Mouse (Mus musculus) common myeloid progenitor, adult 5-6 weeks (primary cell): ENCODE results near the gene Atraid. TPM values are rescaled to one million over a fixed set of nuclear protein-coding genes. Genes with fewer than 3 reads are reported as not detected.
"Not testable (repeated sequence)": the region's sequence is repeated elsewhere in the genome, so short reads cannot be mapped to it uniquely, and the experiment has no call there.

ENCODE experiments used
- ATAC-seq: replicated peaks from 2 replicates; pipeline ENCODE4 v1.8.0; 2016; ENCODE audit warnings: low read depth, mild to moderate bottlenecking, moderate TSS enrichment, inconsistent platforms; ENCODE audit not compliant: poor library complexity, severe bottlenecking
- total RNA-seq: library from RNA; stranded (forward); fragments of 200-1000, 187-1606 nt; gene quantifications from 2 replicates; pipeline ENCODE4 v1.2.3, GENCODE M21; 2017

The Atraid gene
- total RNA-seq, 1 experiment from 2014 or later, result 49.7 TPM

DNA sequence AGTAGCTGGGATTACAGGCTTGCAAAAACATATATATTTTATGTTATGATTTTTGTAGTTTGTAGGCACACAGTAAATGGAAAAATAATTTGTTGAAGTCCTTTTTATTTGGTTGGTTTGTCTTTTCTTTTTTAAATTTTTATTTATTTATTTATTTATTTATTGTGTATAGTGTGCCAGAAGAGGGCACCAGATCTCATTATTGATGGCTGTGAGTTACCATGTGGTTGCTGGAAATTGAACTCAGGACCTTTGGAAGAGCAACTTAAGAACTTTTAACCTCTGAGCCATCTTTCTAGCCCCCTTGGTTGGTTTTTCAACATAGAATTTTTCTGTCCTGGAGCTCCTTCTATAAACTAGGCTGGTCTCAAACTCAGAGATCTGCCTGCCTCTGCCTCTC, 2.3 kb downstream of the Atraid start:
- ATAC-seq, result no peak

- ATAC-seq, result not testable (repeated sequence)
These were observed 5.6 kb downstream of the Atraid start for GRCm38 (mm10) chr5:31053728-31054127.

DNA sequence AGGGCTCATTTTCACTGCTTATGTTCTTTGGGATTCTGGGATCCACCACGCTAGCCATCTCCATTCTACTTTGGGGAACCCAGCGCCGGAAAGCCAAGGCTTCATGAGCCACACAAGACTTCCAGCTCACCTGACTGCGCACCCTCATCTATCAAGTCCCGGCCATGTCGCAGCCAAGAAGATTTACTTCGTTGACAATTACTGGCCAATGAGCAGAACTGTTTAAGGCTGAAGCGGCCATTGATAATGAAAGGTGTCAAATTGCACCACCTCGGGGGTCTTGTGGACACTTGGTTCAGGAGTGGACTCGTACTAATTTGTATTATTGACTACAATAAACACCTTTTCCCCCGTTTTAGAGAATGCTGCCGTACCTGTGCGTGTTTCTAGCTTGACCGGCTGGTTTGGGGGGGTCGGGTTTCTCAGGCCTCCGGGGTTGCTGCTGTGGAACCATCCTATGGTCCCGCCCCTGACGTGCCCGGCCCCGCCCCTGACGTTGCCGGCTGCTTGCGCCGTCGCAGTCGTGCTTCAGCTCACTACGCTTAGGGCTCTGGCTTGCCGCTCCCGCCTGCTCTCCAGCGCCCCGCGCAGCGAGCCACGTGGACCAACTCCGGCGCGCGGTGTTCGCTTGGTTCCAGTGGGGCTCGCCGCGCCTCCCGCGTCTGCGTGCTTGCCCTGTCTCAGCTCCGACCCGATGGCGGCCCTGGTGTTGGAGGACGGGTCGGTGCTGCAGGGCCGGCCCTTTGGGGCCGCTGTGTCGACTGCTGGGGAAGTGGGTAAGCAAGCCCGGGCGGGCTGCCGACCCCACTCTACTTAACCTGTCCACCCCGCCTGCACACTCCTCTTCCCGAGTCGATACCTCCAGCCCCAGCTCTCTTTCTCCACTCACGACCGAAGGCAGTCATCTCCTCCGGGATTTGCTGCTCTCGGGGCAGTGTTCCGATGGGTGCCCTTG, 6.4 kb downstream of the Atraid start, which contains the start of gene Cad:
TSS of gene Cad (plus strand) at position 520 of the 955 bp plus-strand sequence.
- peak; percentile 95 for ATAC-seq

DNA sequence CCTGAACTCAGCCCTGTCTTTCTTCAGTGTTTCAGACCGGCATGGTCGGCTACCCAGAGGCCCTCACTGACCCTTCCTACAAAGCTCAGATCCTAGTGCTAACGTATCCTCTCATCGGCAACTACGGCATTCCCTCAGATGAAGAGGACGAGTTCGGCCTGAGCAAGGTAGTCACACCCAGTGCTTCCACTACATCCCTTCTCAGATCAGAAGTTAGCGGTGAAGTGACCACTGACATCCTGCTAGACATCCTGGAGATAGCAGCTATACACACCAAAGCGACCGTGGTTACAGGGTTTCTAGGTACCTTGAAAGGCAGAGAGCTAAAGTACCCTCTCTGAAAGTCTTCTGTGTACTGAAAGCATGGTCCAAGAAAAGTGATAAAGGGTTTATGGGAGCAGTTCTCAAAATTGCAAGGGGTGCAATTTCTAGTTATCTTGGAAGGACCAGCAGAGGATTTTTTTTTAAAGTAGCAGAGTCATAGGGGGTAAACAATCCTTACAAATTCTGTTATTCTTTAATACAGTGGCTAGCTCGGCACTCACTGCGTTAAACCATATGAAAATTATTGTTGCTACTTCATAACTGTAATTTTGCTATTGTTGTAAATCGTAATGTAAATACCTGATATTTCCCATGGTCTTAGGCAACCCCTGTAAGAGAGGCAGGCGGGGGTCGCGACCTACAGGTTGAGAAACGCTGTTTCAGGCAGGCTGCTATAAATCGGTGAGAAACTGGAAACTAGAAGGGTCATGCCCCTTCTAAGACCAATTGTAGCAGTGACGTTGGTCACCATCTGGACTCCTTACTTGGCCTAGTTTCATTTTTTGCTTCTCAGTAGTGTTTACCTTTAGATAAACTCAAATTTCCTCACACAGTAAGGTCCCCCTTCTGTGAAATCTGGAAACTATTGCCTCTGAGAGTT, 7.4 kb downstream of the Atraid start:
- peak; percentile 28 for ATAC-seq

DNA sequence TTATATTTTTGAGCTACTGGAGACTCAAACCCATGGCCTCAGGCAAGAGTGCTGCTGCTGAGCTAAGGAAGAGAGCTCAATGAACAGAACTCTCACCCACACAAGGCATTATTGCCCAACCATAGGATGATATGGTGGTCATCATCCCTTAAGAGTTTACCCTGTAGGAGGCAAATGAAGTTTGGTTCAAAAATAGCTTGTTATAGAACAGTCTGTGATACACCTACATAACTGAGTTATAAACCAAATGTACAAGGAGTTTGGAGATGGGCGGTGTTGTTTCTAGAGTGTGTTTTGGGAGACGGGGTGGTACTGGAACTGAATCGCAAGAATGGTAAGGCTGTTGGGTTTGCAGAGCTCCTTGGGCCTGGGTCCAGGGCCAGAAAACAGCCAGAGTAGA, 21.7 kb downstream of the Atraid start:
- no peak for ATAC-seq

GRCm38 (mm10) chr5:31071059-31071458, 22.9 kb downstream of the Atraid start:
- no peak for ATAC-seq

DNA sequence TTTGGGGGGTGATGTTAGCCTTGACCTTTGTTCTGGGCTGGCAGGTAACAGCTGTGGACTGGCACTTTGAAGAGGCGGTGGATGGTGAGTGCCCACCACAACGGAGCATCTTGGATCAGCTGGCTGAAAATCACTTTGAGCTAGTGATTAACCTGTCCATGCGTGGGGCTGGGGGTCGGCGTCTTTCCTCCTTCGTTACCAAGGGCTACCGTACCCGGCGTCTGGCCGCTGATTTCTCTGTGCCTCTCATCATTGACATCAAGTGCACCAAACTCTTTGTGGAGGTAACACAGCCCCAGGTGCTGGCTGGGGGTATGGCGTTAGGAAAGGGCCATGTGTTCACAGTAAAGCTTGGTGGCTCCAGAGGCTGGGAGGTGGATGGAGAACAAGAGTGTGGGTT, 23.7 kb downstream of the Atraid start:
- no peak for ATAC-seq

DNA sequence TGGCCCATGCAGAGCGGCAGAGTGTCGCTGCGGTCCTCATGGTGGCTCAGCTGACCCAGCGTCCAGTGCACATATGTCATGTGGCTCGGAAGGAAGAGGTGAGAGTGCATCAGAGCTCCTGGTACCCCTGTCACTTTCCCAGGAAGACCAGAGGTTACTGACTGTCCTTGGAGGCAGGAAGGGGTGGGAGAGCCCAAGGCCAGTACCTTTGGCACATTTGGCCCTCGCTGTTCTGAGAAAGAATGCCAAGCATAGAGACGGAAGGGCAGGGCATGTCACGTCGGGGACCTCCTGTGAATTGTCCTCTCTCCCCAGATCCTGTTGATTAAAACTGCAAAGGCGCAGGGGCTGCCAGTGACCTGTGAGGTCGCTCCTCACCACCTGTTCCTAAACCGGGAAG, 25.1 kb downstream of the Atraid start:
- ATAC-seq, result no peak

- no peak for ATAC-seq
These were observed 28.2 kb downstream of the Atraid start for GRCm38 (mm10) chr5:31076346-31076745.

DNA sequence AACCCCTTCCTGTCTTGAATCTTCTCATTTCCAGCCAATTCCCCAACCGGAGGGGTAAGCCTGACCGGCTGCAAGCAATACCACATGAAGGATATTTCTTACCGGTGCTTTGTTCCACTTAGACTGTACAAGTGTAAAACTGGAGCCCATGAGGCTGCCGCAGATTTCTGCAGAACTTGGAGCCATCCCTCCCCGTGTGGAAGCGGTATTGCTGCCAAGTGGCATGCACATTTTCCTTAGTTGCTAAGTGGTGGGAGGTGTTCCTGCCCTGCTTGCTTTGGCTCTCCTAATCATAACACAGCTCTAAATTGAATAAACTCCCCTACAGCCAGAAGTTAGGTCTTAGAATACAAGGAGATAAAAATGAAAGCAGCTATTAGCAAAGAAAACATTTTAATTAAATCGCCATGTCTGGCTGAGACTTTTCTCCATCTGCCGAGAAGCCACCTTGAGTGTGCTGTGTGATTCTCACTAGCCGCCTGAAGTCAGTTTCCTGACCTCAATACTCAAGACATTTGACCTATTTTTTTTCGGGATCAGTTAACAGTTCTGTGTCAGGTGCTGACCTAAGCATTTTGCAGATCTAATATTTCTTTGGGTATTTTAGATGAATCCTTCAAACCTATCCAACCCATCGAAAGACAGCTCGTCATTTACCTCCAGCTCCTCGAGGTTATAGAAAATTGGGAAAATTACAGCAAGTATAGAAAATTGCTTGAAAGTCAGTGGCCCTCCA, 32.1 kb downstream of the Atraid start:
- ATAC-seq, result no peak

DNA sequence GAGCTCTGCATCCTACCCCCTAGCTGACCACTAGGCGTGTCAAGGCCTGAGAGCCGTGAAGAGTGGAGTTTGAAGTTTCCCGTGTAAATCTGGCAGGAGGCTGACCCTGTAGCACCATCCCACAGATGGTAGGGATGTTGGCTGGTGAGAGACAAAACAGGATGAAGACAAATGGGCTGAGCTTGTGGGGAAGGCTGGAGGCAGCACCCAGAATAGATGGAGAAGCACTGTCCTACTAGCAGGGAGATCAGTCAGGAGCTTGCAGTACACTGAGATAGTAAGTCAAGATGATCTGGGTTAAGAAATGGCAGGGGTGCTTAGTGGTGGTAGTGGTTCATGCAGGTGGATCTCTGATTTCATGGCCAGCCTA, 32.7 kb downstream of the Atraid start:
- ATAC-seq, result no peak

- ATAC-seq, result peak; percentile 69
These were observed 33.3 kb downstream of the Atraid start for GRCm38 (mm10) chr5:31081386-31081785.

DNA sequence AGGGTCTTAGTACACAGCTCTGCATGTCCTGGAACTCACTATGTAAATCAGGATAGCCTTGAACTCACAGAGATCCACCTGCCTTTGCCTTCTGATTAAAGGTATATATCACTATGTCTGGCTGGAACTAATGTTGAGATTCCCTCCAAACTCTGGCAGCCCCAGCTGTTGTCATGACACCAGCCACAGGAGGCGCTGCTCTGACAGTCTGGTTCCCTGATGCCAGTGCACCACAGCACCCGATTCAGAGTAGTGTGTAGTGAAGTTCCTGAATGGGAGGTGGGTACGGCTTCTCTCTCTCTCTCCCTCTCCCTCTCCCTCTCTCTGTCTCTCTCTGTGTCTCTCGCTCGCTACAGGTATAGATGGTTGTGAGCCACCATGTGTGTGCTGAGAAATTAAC, 34.2 kb downstream of the Atraid start:
- ATAC-seq, result peak; percentile 69

DNA sequence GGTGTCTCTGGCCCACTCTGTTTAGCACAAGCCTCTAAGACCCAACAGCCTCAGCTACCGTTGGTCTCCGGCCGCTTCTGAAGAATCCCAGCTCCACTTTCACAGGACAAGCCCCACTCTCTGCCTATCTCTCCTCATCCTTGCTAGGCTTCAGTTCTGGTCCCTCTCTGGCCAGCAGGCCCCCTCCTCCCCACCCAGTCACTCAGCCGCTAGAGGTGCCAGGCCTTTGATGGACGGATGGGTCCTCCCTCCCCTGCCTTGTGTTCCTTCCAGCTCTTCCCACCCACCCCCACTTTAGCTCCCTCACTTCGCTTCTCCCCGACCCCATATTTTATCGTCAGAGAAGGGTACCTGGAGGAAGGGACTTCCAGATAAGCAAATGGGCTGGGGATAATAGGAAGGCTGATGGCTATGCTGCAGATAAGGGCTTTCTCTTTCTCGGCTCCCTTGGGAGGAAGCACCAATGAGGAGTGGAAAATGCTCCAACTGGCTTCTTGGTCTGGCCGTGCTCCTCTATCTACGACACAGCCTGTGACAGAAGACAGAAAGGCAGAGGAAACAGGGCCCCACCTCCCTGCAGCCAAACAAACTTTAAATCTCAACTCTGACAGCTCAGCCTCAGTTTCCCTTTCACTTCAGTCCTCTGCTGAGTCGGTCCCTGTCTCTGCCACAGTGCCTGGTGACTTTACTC, 35.0 kb downstream of the Atraid start:
- ATAC-seq, result no peak

DNA sequence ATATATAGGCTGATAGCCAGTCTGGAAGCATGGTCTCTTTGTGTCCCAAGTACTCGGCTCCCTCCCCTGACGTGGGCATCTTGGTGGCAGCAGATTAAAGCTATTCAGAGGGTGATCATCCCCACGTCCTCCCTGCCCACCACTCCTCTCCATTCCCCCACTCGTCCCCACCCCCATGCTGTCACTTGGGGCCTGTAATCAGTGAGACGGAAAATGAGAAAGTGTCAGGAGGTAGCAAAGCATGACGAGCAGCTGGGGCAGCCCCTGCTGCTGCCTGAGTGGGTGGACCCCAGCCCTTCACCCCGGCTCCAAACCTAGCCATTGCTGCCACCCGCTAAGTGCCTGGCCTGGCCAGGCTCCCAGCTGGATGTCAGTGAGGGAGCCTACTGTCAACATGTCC, 35.8 kb downstream of the Atraid start:
- no peak for ATAC-seq

- no peak for ATAC-seq
These were observed 38.5 kb downstream of the Atraid start for GRCm38 (mm10) chr5:31086606-31087005.

DNA sequence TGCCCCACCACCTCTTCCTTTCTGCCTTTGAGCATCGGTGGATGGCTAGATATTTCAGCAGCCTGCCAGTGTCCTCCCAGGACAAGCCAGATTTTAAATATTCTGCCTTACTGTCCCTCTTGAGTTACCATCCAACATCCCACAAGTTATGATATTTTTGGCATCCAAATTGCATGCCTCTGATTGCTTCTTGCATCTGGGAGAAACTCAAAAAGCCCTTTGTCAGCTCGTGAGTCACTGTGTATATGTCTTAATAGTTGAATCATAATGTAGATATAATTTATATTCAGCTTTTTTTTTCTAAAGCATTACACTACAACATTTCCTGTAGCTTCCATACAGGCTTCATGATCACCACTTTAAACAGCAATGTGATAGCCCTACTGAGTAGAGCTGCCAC, 39.0 kb downstream of the Atraid start:
- no peak for ATAC-seq

- no peak for ATAC-seq
These were observed 44.3 kb downstream of the Atraid start for GRCm38 (mm10) chr5:31092231-31092975.
